Mouse (Mus musculus) heart, postnatal 4 days (tissue): ENCODE results near the gene Tmem126a. TPM values are rescaled to one million over a fixed set of nuclear protein-coding genes. Genes with fewer than 3 reads are reported as not detected.

Source experiments
- total RNA-seq, 2 experiments: library from RNA; stranded (reverse); gene quantifications; 2 replicates each; pipeline ENCODE4 v1.2.3; 2021

Gene Tmem126a
- total RNA-seq, 2 experiments from 2014 or later, result 94.6 to 98.6 TPM

Other genes with a start within 250 kb of the Tmem126a start
- gene Ccdc83, start 191.5 kb downstream of the Tmem126a start, total RNA-seq, result not detected
- 10 to 100 TPM; 15.5 to 15.9 TPM for gene Sytl2, start 155.0 kb downstream of the Tmem126a start, total RNA-seq
- gene Ccdc89, start 30.7 kb downstream of the Tmem126a start, total RNA-seq, result under 1 TPM; 0.38 to 0.52 TPM
- 10 to 100 TPM; 34.4 to 37.6 TPM for gene Crebzf, start 14.5 kb downstream of the Tmem126a start, total RNA-seq
- 10 to 100 TPM; 13.2 to 14.3 TPM for gene Tmem126b, start 18.8 kb upstream of the Tmem126a start, total RNA-seq
- 1 to 10 TPM; 2.7 to 2.9 TPM for gene Dlg2, start 19.4 kb upstream of the Tmem126a start, total RNA-seq